Mouse (Mus musculus) granulocyte monocyte progenitor cell, adult 5-6 weeks (primary cell): ENCODE data around the gene Rnf213. TPM values are rescaled to one million over a fixed set of nuclear protein-coding genes. Genes with fewer than 3 reads are reported as not detected.
A peak's percentile ranks its signal among the peaks of the same experiment; 100 is the strongest.

Experiments used
- ATAC-seq: replicated peaks from 2 replicates; pipeline ENCODE4 v1.8.0; 2016; ENCODE audit warnings: mild to moderate bottlenecking, moderate TSS enrichment, inconsistent platforms; ENCODE audit not compliant: poor library complexity, severe bottlenecking
- total RNA-seq, 2 experiments: library from RNA; stranded (forward) in 1 of 2; stranded (reverse) in 1 of 2; fragments of 200-712, 200-1000 nt in 1 of 2; fragments of >200 nt in 1 of 2; fragmentation: Nextera tagmentation in 1 of 2; gene quantifications; 2 replicates each; pipeline ENCODE4 v1.2.3; 2014 to 2017

Rnf213 gene
- total RNA-seq, 2 experiments from 2014 or later = 40.5 to 57.7 TPM

- no peak for ATAC-seq
These were observed 41.4 kb downstream of the Rnf213 start for GRCm38 (mm10) chr11:119434316-119434715.

GRCm38 (mm10) chr11:119435880-119436872, 43.3 kb downstream of the Rnf213 start:
- peak; percentile 86 for ATAC-seq

GRCm38 (mm10) chr11:119438776-119439175, 45.9 kb downstream of the Rnf213 start:
- no peak for ATAC-seq

- no peak for ATAC-seq
These were observed 49.3 kb downstream of the Rnf213 start for GRCm38 (mm10) chr11:119442199-119442598.

- ATAC-seq = peak; percentile 81
These were observed 50.5 kb downstream of the Rnf213 start for GRCm38 (mm10) chr11:119443442-119443841.

GRCm38 (mm10) chr11:119456097-119456496, 63.2 kb downstream of the Rnf213 start:
- ATAC-seq = no peak

- no peak for ATAC-seq
These were observed 85.0 kb downstream of the Rnf213 start for GRCm38 (mm10) chr11:119477876-119478275.

- peak; percentile 97 for ATAC-seq
These were observed 98.2 kb downstream of the Rnf213 start, which contains the start of gene Endov for GRCm38 (mm10) chr11:119490861-119491689. Gene Endov (plus strand): TSS chr11:119491347.

- ATAC-seq = no peak; the same call in 1 of the 2 replicates
These were observed 98.8 kb downstream of the Rnf213 start for GRCm38 (mm10) chr11:119491690-119492087.

GRCm38 (mm10) chr11:119492830-119493229, 99.9 kb downstream of the Rnf213 start:
- no peak for ATAC-seq

GRCm38 (mm10) chr11:119493516-119493915, 100.6 kb downstream of the Rnf213 start:
- no peak for ATAC-seq

- no peak for ATAC-seq
These were observed 103.2 kb downstream of the Rnf213 start for GRCm38 (mm10) chr11:119496147-119496546.

- no peak for ATAC-seq
These were observed 104.6 kb downstream of the Rnf213 start for GRCm38 (mm10) chr11:119497451-119497850.

- no peak for ATAC-seq
These were observed 106.4 kb downstream of the Rnf213 start for GRCm38 (mm10) chr11:119499297-119499696.

- ATAC-seq = no peak
These were observed 107.1 kb downstream of the Rnf213 start for GRCm38 (mm10) chr11:119500011-119500410.

- peak; percentile 86 for ATAC-seq
These were observed 110.8 kb downstream of the Rnf213 start for GRCm38 (mm10) chr11:119503675-119504074.

GRCm38 (mm10) chr11:119506386-119506785, 113.5 kb downstream of the Rnf213 start:
- ATAC-seq = no peak

- no peak for ATAC-seq
These were observed 114.9 kb downstream of the Rnf213 start for GRCm38 (mm10) chr11:119507772-119508171.

GRCm38 (mm10) chr11:119509165-119509776, 116.4 kb downstream of the Rnf213 start:
- ATAC-seq = no peak

- no peak for ATAC-seq
These were observed 120.2 kb downstream of the Rnf213 start for GRCm38 (mm10) chr11:119513038-119513659.
